Mouse (Mus musculus) ES-Bruce4 (cell line): ENCODE measurements at regions not wholly inside any gene's neighbourhood (a gene's known extent, or its start where the extent isn't known, plus 50 kb on each side); places are given as distances from the start of the nearest gene placed in this dataset.

Source experiments
- H3K27ac ChIP-seq: 2 replicates; pipeline ENCODE4 v1.5.1; 2012; ENCODE audit warnings: low read length, inconsistent platforms; ENCODE audit not compliant: insufficient read depth
- H3K27me3 ChIP-seq: 2 replicates; pipeline ENCODE4 v1.6.1; 2012; ENCODE audit warnings: mild to moderate bottlenecking, low read length, inconsistent platforms; ENCODE audit not compliant: control insufficient read depth, poor library complexity, insufficient read depth, severe bottlenecking
- H3K36me3 ChIP-seq: 2 replicates; pipeline ENCODE4 v1.6.1; 2012; ENCODE audit warnings: inconsistent platforms, mild to moderate bottlenecking, low read length, moderate library complexity; ENCODE audit not compliant: control insufficient read depth, poor library complexity, insufficient read depth, severe bottlenecking
- H3K4me1 ChIP-seq: one replicate; pipeline ENCODE4 v1.8.1; 2011; ENCODE audit warnings: low read length; ENCODE audit not compliant: control insufficient read depth, insufficient read depth
- H3K4me3 ChIP-seq: 2 replicates; pipeline ENCODE4 v1.5.1; 2011; ENCODE audit warnings: low read depth, mild to moderate bottlenecking, low read length
- H3K9ac ChIP-seq: 2 replicates; pipeline ENCODE4 v1.6.1; 2012; ENCODE audit warnings: low read depth, mild to moderate bottlenecking, inconsistent platforms; ENCODE audit not compliant: poor library complexity, severe bottlenecking
- H3K9me3 ChIP-seq: replicated peaks from 2 replicates; pipeline ENCODE4 v1.6.1; 2012; ENCODE audit warnings: mild to moderate bottlenecking, low read length, inconsistent platforms; ENCODE audit not compliant: control insufficient read depth, poor library complexity, insufficient read depth, severe bottlenecking
- CTCF ChIP-seq: IDR thresholded peaks from one replicate; pipeline ENCODE4 v1.8.1; 2011; ENCODE audit warnings: low read depth, low read length
- EP300 ChIP-seq: IDR thresholded peaks from 2 replicates; pipeline ENCODE4 v1.6.1; 2011; ENCODE audit warnings: low read depth, low read length; ENCODE audit not compliant: insufficient read depth
- POLR2A ChIP-seq: IDR thresholded peaks from one replicate; pipeline ENCODE4 v1.8.1; 2011; ENCODE audit warnings: low read length; ENCODE audit not compliant: insufficient read depth

- Histone ChIP-seq H3K9me3 (no peaks in the 10 kb centered on the region), H3K36me3 (no peaks in the 10 kb centered on the region), H3K4me3 (no peak overlapping the region), H3K9ac (no peak overlapping the region), H3K27ac (no peak overlapping the region), H3K27me3 (no peaks in the 10 kb centered on the region), H3K4me1 (no peaks in the 10 kb centered on the region)
- TF ChIP-seq POLR2A, result no peak
- no peak for TF ChIP-seq CTCF
- no peak for TF ChIP-seq EP300
Measured at GRCm38 (mm10) chr13:102250884-102251283, 442.5 kb upstream of the Cd180 start.

DNA sequence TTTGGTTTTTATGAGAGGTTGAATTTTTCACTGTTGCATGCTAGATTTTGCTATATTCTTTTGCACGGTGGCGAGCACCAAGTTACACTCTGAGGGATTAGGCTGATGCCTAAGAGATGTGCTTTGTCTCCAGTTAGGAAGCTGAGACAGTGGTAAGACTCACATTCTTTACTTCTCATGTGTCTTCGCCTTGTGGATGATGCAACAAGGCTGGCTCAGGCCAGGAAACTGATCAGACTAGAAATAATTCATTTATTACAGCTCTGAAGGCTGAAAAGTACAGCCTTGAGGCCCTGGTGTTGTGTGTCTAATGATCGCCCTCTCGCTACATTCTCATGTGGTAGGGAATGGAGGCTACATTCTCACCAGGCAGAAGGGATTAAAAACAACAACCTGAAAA lies 441.6 kb upstream of the Cd180 start:
- no peak overlapping the region for H3K9ac ChIP-seq
- H3K9me3 ChIP-seq, result no peaks in the 10 kb centered on the region
- no peaks in the 10 kb centered on the region for H3K27me3 ChIP-seq
- H3K4me1 ChIP-seq, result no peaks in the 10 kb centered on the region
- no peak overlapping the region for H3K27ac ChIP-seq
- no peak overlapping the region for H3K4me3 ChIP-seq
- TF ChIP-seq EP300, result no peak
- no peak for TF ChIP-seq POLR2A
- no peak for TF ChIP-seq CTCF
- H3K36me3 ChIP-seq, result no peaks in the 10 kb centered on the region

DNA sequence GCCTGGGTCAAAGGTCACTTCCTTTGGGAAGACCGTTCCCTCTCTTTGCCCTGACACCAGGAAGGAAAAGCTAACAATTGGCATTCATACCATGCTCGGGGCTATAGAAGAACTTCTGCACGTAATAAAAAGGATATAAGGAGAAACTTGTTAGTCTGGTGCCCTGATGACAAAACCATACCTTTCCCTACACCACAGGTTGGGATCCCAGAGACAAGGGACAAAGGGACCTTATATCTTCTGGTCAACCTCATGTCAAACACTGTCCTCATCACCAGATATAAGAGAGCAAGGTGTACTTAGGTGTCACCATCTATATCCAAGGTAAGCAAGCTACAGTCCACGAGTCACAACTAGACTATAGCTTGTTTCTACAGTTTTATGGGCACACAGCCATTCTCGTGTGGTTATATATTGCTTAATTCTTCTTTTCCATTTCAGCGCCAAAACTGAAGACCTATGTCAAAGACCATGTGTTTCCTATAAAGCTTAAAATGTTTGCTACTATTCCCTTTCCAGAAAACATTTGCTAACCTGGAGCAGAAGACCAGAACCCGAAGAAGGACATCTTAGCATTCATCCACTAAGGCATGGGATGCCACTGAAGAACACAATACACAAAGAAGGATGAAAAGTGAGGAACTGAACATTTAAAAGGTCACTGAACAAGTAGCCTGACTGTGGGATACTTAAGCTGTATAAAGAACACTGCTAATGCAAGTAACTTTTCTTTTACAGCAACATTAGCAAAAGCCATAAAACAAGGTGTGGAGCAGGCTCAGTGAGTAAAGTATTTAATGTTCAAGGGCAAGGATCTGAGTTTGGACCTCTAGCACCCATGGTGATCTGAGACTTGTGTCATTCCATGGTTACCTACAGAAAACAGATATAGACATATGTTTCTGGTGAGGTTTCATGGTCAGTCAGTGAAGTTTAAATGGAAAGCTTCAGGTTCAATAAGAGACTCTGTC lies 437.7 kb upstream of the Cd180 start:
- no peak for TF ChIP-seq CTCF
- TF ChIP-seq POLR2A, result no peak
- no peak for TF ChIP-seq EP300
- no peaks in the 10 kb centered on the region for H3K9me3 ChIP-seq
- no peaks in the 10 kb centered on the region for H3K4me1 ChIP-seq

DNA sequence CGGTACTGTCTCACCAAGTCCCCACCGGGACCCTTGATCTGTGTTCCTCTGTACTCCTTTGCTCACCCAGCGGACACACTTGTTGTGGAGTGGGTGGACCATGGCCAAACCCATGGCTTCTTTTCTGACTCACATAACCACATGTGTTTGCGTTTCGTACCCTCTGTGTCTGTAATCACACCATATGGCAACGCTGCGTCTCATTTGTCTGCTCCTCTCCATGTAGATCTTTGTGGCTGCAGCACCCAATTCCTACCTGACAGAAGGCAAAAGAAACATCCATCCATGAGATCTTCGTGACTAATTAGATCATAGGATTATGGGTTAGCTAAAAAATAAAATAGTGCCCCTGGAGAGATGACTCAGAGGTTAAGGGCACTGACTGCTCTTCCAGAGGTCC lies 435.2 kb upstream of the Cd180 start:
- H3K27me3 ChIP-seq, result no peaks in the 10 kb centered on the region
- no peaks in the 10 kb centered on the region for H3K4me1 ChIP-seq
- H3K4me3 ChIP-seq, result no peak overlapping the region
- no peak for TF ChIP-seq EP300
- TF ChIP-seq POLR2A, result no peak
- no peak for TF ChIP-seq CTCF
- no peak overlapping the region for H3K9ac ChIP-seq
- no peak overlapping the region for H3K27ac ChIP-seq
- no peaks in the 10 kb centered on the region for H3K9me3 ChIP-seq
- no peaks in the 10 kb centered on the region for H3K36me3 ChIP-seq

More for the DNA sequence above, 437.7 kb upstream of the Cd180 start:
- H3K27me3 ChIP-seq, result no peaks in the 10 kb centered on the region
- no peaks in the 10 kb centered on the region for H3K36me3 ChIP-seq
- H3K9ac ChIP-seq, result no peak overlapping the region
- H3K27ac ChIP-seq, result no peak overlapping the region
- no peak overlapping the region for H3K4me3 ChIP-seq

DNA sequence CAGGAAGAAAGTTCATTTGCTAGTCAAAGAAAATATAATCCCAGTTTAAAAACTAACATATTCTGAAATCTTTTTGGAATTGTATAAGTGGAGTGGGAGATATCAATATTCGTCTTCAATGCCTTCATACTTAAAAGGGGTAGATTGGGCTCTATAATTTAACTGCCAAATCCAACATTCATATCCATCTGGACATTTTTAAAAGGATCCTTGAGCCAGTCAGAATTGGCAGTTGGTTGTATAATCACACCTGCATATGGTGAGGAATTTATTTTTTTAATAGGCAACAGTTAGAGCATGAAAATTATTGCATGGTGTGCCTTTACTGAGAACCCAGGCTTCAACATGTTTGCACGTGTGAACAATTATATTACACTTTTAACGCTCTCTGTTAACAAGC lies 419.5 kb upstream of the Cd180 start:
- H3K27ac ChIP-seq, result no peak overlapping the region
- no peaks in the 10 kb centered on the region for H3K36me3 ChIP-seq
- TF ChIP-seq EP300, result no peak
- TF ChIP-seq POLR2A, result no peak
- no peak for TF ChIP-seq CTCF
- H3K4me1 ChIP-seq, result no peaks in the 10 kb centered on the region
- H3K9ac ChIP-seq, result no peak overlapping the region
- no peaks in the 10 kb centered on the region for H3K9me3 ChIP-seq
- H3K4me3 ChIP-seq, result no peak overlapping the region
- no peaks in the 10 kb centered on the region for H3K27me3 ChIP-seq

- H3K4me3 ChIP-seq, result no peak overlapping the region
- no peaks in the 10 kb centered on the region for H3K27me3 ChIP-seq
- no peak overlapping the region for H3K9ac ChIP-seq
- no peak overlapping the region for H3K27ac ChIP-seq
- no peak for TF ChIP-seq POLR2A
- H3K36me3 ChIP-seq, result no peaks in the 10 kb centered on the region
- H3K4me1 ChIP-seq, result no peaks in the 10 kb centered on the region
- H3K9me3 ChIP-seq, result no peaks in the 10 kb centered on the region
Measured at GRCm38 (mm10) chr13:102275296-102275695, 418.1 kb upstream of the Cd180 start.
